Mouse (Mus musculus) kidney, postnatal 36 days (tissue): ENCODE results near the gene Ppargc1a.

ENCODE experiments used
- DNase-seq, 2 experiments: peaks; one replicate each; pipeline ENCODE4 v3.0.0; 2021 to 2022; ENCODE audit warnings: mixed read lengths in 2 of 2

Ppargc1a gene

GRCm38 (mm10) chr5:51497910-51498517, 69.5 kb downstream of the Ppargc1a start:
- DNase-seq, result no peak

- DNase-seq, result no peak
Measured at GRCm38 (mm10) chr5:51495446-51495845, 72.1 kb downstream of the Ppargc1a start.

- DNase-seq, result peak in 1 of 2 experiments; percentile 15
Measured at GRCm38 (mm10) chr5:51494358-51494876, 73.1 kb downstream of the Ppargc1a start.

GRCm38 (mm10) chr5:51483768-51484167, 83.8 kb downstream of the Ppargc1a start:
- no peak for DNase-seq

GRCm38 (mm10) chr5:51479859-51480258, 87.7 kb downstream of the Ppargc1a start:
- no peak for DNase-seq

- peak; percentile 10 to 29 for DNase-seq
Measured at GRCm38 (mm10) chr5:51479456-51479855, 88.1 kb downstream of the Ppargc1a start.

- DNase-seq, result no peak
Measured at GRCm38 (mm10) chr5:51478319-51478994, 89.1 kb downstream of the Ppargc1a start.

GRCm38 (mm10) chr5:51477140-51477539, 90.4 kb downstream of the Ppargc1a start:
- DNase-seq, result no peak

GRCm38 (mm10) chr5:51475034-51475541, 92.4 kb downstream of the Ppargc1a start:
- DNase-seq, result no peak

- no peak for DNase-seq
Measured at GRCm38 (mm10) chr5:51471614-51472013, 95.9 kb downstream of the Ppargc1a start.

- DNase-seq, result no peak
Measured at GRCm38 (mm10) chr5:51466036-51466435, 101.5 kb downstream of the Ppargc1a start.

GRCm38 (mm10) chr5:51452033-51452432, 115.5 kb downstream of the Ppargc1a start:
- peak; percentile 87 to 91 for DNase-seq

- no peak for DNase-seq
Measured at GRCm38 (mm10) chr5:51447631-51448030, 119.9 kb downstream of the Ppargc1a start.

- DNase-seq, result peak; percentile 40 to 60
Measured at GRCm38 (mm10) chr5:51446299-51447090, 121.0 kb downstream of the Ppargc1a start.

- peak in 1 of 2 experiments; percentile 52 for DNase-seq
Measured at GRCm38 (mm10) chr5:51445726-51446125, 121.8 kb downstream of the Ppargc1a start.

GRCm38 (mm10) chr5:51439773-51440172, 127.8 kb downstream of the Ppargc1a start:
- DNase-seq, result no peak

- DNase-seq, result no peak
Measured at GRCm38 (mm10) chr5:51433905-51434304, 133.6 kb downstream of the Ppargc1a start.

- no peak for DNase-seq
Measured at GRCm38 (mm10) chr5:51432532-51432931, 135.0 kb downstream of the Ppargc1a start.

- peak; percentile 6 to 24 for DNase-seq
Measured at GRCm38 (mm10) chr5:51432031-51432430, 135.5 kb downstream of the Ppargc1a start.

GRCm38 (mm10) chr5:51426406-51426805, 141.1 kb downstream of the Ppargc1a start:
- peak; percentile 52 to 85 for DNase-seq

- DNase-seq, result peak in 1 of 2 experiments; percentile 28
Measured at GRCm38 (mm10) chr5:51416377-51416776, 151.1 kb downstream of the Ppargc1a start.

- DNase-seq, result no peak
Measured at GRCm38 (mm10) chr5:51415456-51415855, 152.1 kb downstream of the Ppargc1a start.
